Mouse (Mus musculus) ES-E14 (cell line): ENCODE measurements around the gene Btrc.

Experiments
- CHD2 ChIP-seq: IDR thresholded peaks from 2 replicates; pipeline ENCODE4 v1.6.1; 2014; ENCODE audit warnings: mild to moderate bottlenecking, low read depth, low read length, inconsistent platforms
- ZC3H11A ChIP-seq: IDR thresholded peaks from 2 replicates; pipeline ENCODE4 v1.6.1; 2012; ENCODE audit warnings: low read depth, mild to moderate bottlenecking, inconsistent platforms, low read length, borderline replicate concordance
- ZNF384 ChIP-seq: IDR thresholded peaks from 2 replicates; pipeline ENCODE4 v1.6.1; 2012; ENCODE audit warnings: low read depth, low read length, inconsistent platforms

GRCm38 (mm10) chr19:45542061-45542460 lies 178.5 kb downstream of the Btrc start:
- TF ChIP-seq ZC3H11A (no peak), CHD2 (no peak), ZNF384 (no peak)
